Mouse (Mus musculus) ovary, postnatal 36 days (tissue): ENCODE results near the gene Unc5cl.

Source experiments
- DNase-seq: peaks from one replicate; pipeline ENCODE4 v3.0.0; 2022; ENCODE audit warnings: low spot score, mixed read lengths

Gene Unc5cl

GRCm38 (mm10) chr17:48454688-48455087 lies at the start of gene Unc5cl:
TSS of gene Unc5cl (plus strand) at chr17:48454901.
- DNase-seq, result no peak

- no peak for DNase-seq
Observed at GRCm38 (mm10) chr17:48407154-48407553, 47.5 kb upstream of the Unc5cl start.

- DNase-seq, result no peak
Observed at GRCm38 (mm10) chr17:48407910-48408525, 46.7 kb upstream of the Unc5cl start.

GRCm38 (mm10) chr17:48408526-48409291 lies 46.0 kb upstream of the Unc5cl start:
- peak; percentile 75 for DNase-seq

GRCm38 (mm10) chr17:48409380-48410298 lies 45.1 kb upstream of the Unc5cl start, which contains the start of the genes Nfya and Oard1:
TSS of gene Nfya (minus strand) at chr17:48409906.
TSS of gene Oard1 (plus strand) at chr17:48410014.
- DNase-seq, result peak; percentile 100

- DNase-seq, result no peak
Observed at GRCm38 (mm10) chr17:48410299-48410785, 44.4 kb upstream of the Unc5cl start.

GRCm38 (mm10) chr17:48411241-48411640 lies 43.5 kb upstream of the Unc5cl start:
- DNase-seq, result no peak

GRCm38 (mm10) chr17:48416011-48416410 lies 38.7 kb upstream of the Unc5cl start:
- no peak for DNase-seq

- peak; percentile 49 for DNase-seq
Observed at GRCm38 (mm10) chr17:48416425-48417195, 38.1 kb upstream of the Unc5cl start.

- no peak for DNase-seq
Observed at GRCm38 (mm10) chr17:48417521-48417920, 37.2 kb upstream of the Unc5cl start.

- DNase-seq, result no peak
Observed at GRCm38 (mm10) chr17:48418174-48418573, 36.5 kb upstream of the Unc5cl start.

GRCm38 (mm10) chr17:48418781-48419180 lies 35.9 kb upstream of the Unc5cl start:
- no peak for DNase-seq

- DNase-seq, result no peak
Observed at GRCm38 (mm10) chr17:48419571-48419970, 35.1 kb upstream of the Unc5cl start.

GRCm38 (mm10) chr17:48424237-48424636 lies 30.5 kb upstream of the Unc5cl start:
- no peak for DNase-seq

- DNase-seq, result no peak
Observed at GRCm38 (mm10) chr17:48425823-48426612, 28.7 kb upstream of the Unc5cl start.

- DNase-seq, result no peak
Observed at GRCm38 (mm10) chr17:48426991-48427750, 27.5 kb upstream of the Unc5cl start.

- no peak for DNase-seq
Observed at GRCm38 (mm10) chr17:48427852-48428530, 26.7 kb upstream of the Unc5cl start.

- DNase-seq, result no peak
Observed at GRCm38 (mm10) chr17:48430394-48430793, 24.3 kb upstream of the Unc5cl start.

- DNase-seq, result no peak
Observed at GRCm38 (mm10) chr17:48431054-48431453, 23.6 kb upstream of the Unc5cl start.
